ENCODE assay signal across 17 mouse cellular contexts in genomic region chr2:84366742-84367141, GRCm38 (mm10).
"Had no signal": no experiment of that assay in that cellular context is flagged by ENCODE, and none has a peak within 500 bp of the region (broad histone marks: within the 10 kb centered on the region; RNA-seq: fewer than 3 reads in every experiment).

No protein-coding gene starts in this region.

- H3K36me3 ChIP-seq: intestine, embryonic 15.5 days; lung, embryonic 15.5 days; stomach, embryonic 15.5 days had no signal

- H3K9me3 ChIP-seq: intestine, embryonic 15.5 days; lung, embryonic 15.5 days; megakaryocyte, embryonic 14.5 days; stomach, embryonic 15.5 days had no signal

- H3K9ac ChIP-seq: intestine, embryonic 15.5 days; lung, embryonic 15.5 days; stomach, embryonic 15.5 days had no signal

- H3K4me1 ChIP-seq: intestine, embryonic 15.5 days; lung, embryonic 15.5 days; stomach, embryonic 15.5 days had no signal

- DNase-seq: kidney, adult 18-20 months; kidney, postnatal 25 days; layer of hippocampus, adult 9-11 months; lung, adult 18-20 months; lung, postnatal 10 days; lung, postnatal 4 days; midbrain, embryonic 14.5 days; spleen, adult 18-20 months; thymus, postnatal 25 days had no signal

- ATAC-seq: hindbrain, embryonic 16.5 days; intestine, embryonic 15.5 days had no signal

- H3K4me2 ChIP-seq: intestine, embryonic 15.5 days; lung, embryonic 15.5 days; midbrain, embryonic 11.5 days; stomach, embryonic 15.5 days had no signal

- H3K27ac ChIP-seq: intestine, embryonic 15.5 days; kidney, postnatal 0 days; layer of hippocampus, adult 2 months; lung, embryonic 15.5 days; stomach, embryonic 15.5 days had no signal

- H3K27me3 ChIP-seq: intestine, embryonic 15.5 days; lung, embryonic 15.5 days; megakaryocyte, embryonic 14.5 days; stomach, embryonic 15.5 days had no signal

- H3K4me3 ChIP-seq: intestine, embryonic 15.5 days; layer of hippocampus, adult 2 months; lung, embryonic 15.5 days; megakaryocyte, embryonic 14.5 days; stomach, embryonic 15.5 days had no signal
